Mouse (Mus musculus) G1E (cell line): ENCODE data around the gene Itga1.

Experiments used
- CTCF ChIP-seq: IDR thresholded peaks from 2 replicates; pipeline ENCODE4 v1.5.1; 2012; ENCODE audit warnings: low read depth, low read length, inconsistent platforms, mixed read lengths
- GATA1 ChIP-seq: IDR thresholded peaks from 2 replicates; pipeline ENCODE4 v1.6.1; 2012; ENCODE audit warnings: borderline replicate concordance, low read length, inconsistent platforms, mixed read lengths
- GATA2 ChIP-seq: IDR thresholded peaks from 2 replicates; pipeline ENCODE4 v1.6.1; 2012; ENCODE audit warnings: low read depth, low read length, inconsistent platforms, borderline replicate concordance
- POLR2AphosphoS5 ChIP-seq: IDR thresholded peaks from 2 replicates; pipeline ENCODE4 v1.6.1; 2012; ENCODE audit warnings: low read depth, low read length, inconsistent platforms; ENCODE audit not compliant: insufficient replicate concordance
- TAL1 ChIP-seq: conservative IDR thresholded peaks from 2 replicates; pipeline ENCODE4 v1.6.1; 2012; ENCODE audit warnings: low read depth, low read length, inconsistent platforms, mixed read lengths

GRCm38 (mm10) chr13:115126534-115126933 is 24.8 kb upstream of the Itga1 start:
- TF ChIP-seq GATA1 (no peak), CTCF (no peak), POLR2AphosphoS5 (no peak), TAL1 (no peak), GATA2 (no peak)
